11 mouse cellular contexts compared by ENCODE assay signal in the genomic region with DNA sequence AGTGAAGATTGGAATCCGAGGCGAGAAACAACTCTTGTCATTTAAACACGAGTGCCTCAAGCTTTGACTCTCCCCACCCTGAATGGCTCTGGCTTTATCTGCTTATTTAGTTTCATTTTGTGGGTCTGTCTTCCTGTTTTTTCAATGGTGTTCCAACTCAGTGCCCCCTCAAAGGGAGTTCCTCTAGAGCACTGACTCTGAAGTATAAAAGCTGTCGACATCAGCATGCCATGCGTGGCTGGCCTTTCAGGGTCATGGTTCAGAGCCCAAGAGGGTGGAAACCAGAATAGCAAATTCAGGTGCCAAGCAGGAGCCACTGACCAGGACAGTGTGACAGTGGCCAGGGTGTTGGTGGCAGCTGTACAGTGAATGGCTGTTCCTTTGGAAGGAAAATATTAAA.
A peak's percentile ranks its signal among the peaks of the same experiment; 100 is the strongest.
DNase-seq lines count a peak whose midpoint lies in the region; ATAC-seq lines count a peak whose summit lies in the region.
"Had no signal": no experiment of that assay in that cellular context is flagged by ENCODE, and none has a peak within 500 bp of the region (broad histone marks: within the 10 kb centered on the region; RNA-seq: fewer than 3 reads in every experiment).

No protein-coding gene starts in this region.

- H3K4me1 ChIP-seq in midbrain, embryonic 10.5 days, result peaks cover 10% of the 10 kb centered on the region; the same call in 1 of the 2 replicates
- no peaks in the 10 kb centered on the region for H3K4me1 ChIP-seq in midbrain, embryonic 15.5 days
- H3K4me1 ChIP-seq in liver, embryonic 15.5 days (replicated peaks), result 0 out of 2 replicates have a peak, but pooled peaks cover 2% of the 10 kb centered on the region
- H3K4me1 ChIP-seq: forebrain, embryonic 10.5 days had no signal

- ATAC-seq in midbrain, embryonic 15.5 days (replicated peaks), result no peak
- ATAC-seq in liver, embryonic 15.5 days (ENCODE audit: insufficient read depth), result 0 out of 2 replicates have a peak, but pooled peaks have one; percentile 25

- H3K36me3 ChIP-seq in midbrain, embryonic 10.5 days, result peaks cover 54% of the 10 kb centered on the region
- H3K36me3 ChIP-seq in midbrain, embryonic 15.5 days (replicated peaks), result 0 out of 2 replicates have a peak, but pooled peaks cover 6% of the 10 kb centered on the region
- H3K36me3 ChIP-seq in liver, embryonic 15.5 days (replicated peaks), result peaks cover 47% of the 10 kb centered on the region
- H3K36me3 ChIP-seq in splenic B cell, adult 2 months (ENCODE audit: control insufficient read depth, insufficient read depth, low read length, poor library complexity, severe bottlenecking), result peaks cover 17% of the 10 kb centered on the region

- no peak overlapping the region for H3K9ac ChIP-seq in midbrain, embryonic 15.5 days
- no peak overlapping the region for H3K9ac ChIP-seq in liver, embryonic 15.5 days
- H3K9ac ChIP-seq: lung, embryonic 14.5 days had no signal

- H3K4me2 ChIP-seq in midbrain, embryonic 15.5 days, result no peak overlapping the region
- no peak overlapping the region for H3K4me2 ChIP-seq in liver, embryonic 15.5 days
- H3K4me2 ChIP-seq: lung, embryonic 14.5 days had no signal

- no peak overlapping the region for H3K27ac ChIP-seq in midbrain, embryonic 10.5 days (replicated peaks)
- H3K27ac ChIP-seq in midbrain, embryonic 15.5 days, result no peak overlapping the region
- H3K27ac ChIP-seq in liver, embryonic 15.5 days (replicated peaks), result no peak overlapping the region
- H3K27ac ChIP-seq: forebrain, embryonic 10.5 days had no signal

- H3K27me3 ChIP-seq in midbrain, embryonic 10.5 days (ENCODE audit: low read depth, poor library complexity, severe bottlenecking), result no peaks in the 10 kb centered on the region
- H3K27me3 ChIP-seq in midbrain, embryonic 15.5 days (replicated peaks), result no peaks in the 10 kb centered on the region
- no peaks in the 10 kb centered on the region for H3K27me3 ChIP-seq in liver, embryonic 15.5 days
- H3K27me3 ChIP-seq in splenic B cell, adult 2 months (ENCODE audit: control insufficient read depth, insufficient read depth, low read length, poor library complexity, severe bottlenecking), result no peaks in the 10 kb centered on the region

- 37% methylated on average over 5 of the region's 5 CpGs for WGBS in midbrain, embryonic 10.5 days
- WGBS in midbrain, embryonic 15.5 days, result 23% methylated on average over 5 of the region's 5 CpGs
- WGBS in liver, embryonic 15.5 days (ENCODE audit: insufficient replicate concordance), result 30% methylated on average over 5 of the region's 5 CpGs

- peaks cover 7% of the 10 kb centered on the region; the same call in 1 of the 2 replicates for H3K9me3 ChIP-seq in midbrain, embryonic 10.5 days (replicated peaks)
- H3K9me3 ChIP-seq in midbrain, embryonic 15.5 days, result no peaks in the 10 kb centered on the region
- no peaks in the 10 kb centered on the region for H3K9me3 ChIP-seq in liver, embryonic 15.5 days (replicated peaks)
- H3K9me3 ChIP-seq: forebrain, embryonic 10.5 days had no signal

- DNase-seq in adrenal gland, adult 2 months, result peak; percentile 35
- no peak for DNase-seq in adrenal gland, adult 18-20 months (ENCODE audit: low spot score in 2 of 2)
- DNase-seq in midbrain, embryonic 10.5 days (ENCODE audit: low spot score), result peak; percentile 18
- peak; percentile 90 for DNase-seq in splenic B cell, adult 2 months (ENCODE audit: low read depth, low spot score)
- no peak for DNase-seq in left cerebral cortex, adult 11 months (ENCODE audit: low spot score)
- DNase-seq in cerebellum, adult 9-10 months, result no peak
- DNase-seq: cerebellum, postnatal 10 days; lung, embryonic 14.5 days had no signal

- H3K4me3 ChIP-seq in midbrain, embryonic 10.5 days, result no peak overlapping the region
- no peak overlapping the region for H3K4me3 ChIP-seq in midbrain, embryonic 15.5 days
- H3K4me3 ChIP-seq in liver, embryonic 15.5 days (replicated peaks), result no peak overlapping the region
- H3K4me3 ChIP-seq: forebrain, embryonic 10.5 days had no signal

Comparison
In these comparisons a context has a peak if more than half of its experiments do, and no peak if none do; other contexts are left out.
1. DNase-seq: peak in adrenal gland, adult 2 months (single experiment), midbrain, embryonic 10.5 days (single experiment) and splenic B cell, adult 2 months (single experiment); none in adrenal gland, adult 18-20 months (0 of 2), left cerebral cortex, adult 11 months (single experiment) and cerebellum, adult 9-10 months (single experiment).